Mouse (Mus musculus): ENCODE measurements around the gene Gm38431. TPM values are rescaled to one million over a fixed set of nuclear protein-coding genes. Genes with fewer than 3 reads are reported as not detected.

The Gm38431 gene
- polyA plus RNA-seq, 1 experiment from 2014 or later, result 0.61 TPM

DNA sequence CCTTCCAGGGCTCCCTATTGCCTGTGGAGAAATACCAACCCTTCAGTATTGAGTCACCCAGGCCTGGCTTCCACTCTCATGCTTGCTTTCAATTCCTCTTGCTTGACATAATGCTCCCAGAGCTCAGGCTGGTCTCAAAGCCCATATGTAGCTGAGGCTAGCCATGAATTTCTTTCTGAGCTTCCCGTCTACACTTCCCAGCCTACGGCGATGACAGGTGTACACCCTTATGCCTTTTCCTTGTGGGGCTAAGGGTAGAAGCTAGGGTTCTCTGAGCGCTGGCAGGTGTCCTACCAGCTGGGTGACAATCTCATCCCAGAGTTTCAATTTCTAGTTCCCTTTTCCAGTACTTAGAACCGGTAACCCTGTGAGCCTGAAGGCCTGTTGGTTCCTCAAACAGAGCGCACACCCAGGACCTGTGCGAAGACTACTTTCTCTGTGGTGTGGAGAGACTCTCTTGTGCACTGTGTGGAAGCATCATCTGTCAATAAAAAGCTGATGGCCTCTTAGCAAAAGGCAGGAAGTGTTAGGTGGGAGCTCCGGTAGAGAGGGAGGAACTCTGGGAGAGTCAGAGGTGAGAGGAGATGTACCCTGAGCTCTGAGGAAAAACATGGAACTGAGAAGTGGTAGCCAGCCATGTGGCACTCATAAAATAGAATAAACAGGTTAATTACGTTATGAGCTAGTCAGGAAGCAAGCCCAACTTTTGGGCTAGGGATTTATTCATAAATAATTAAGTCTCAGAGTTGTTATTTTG lies 33.9 kb upstream of the Gm38431 start:
- peaks cover 13% of the 10 kb centered on the region for H3K4me1 ChIP-seq (ENCODE audit: insufficient read depth)
- no peak overlapping the region for H3K4me2 ChIP-seq (ENCODE audit: low read depth, low read length)
- WGBS (ENCODE audit: insufficient replicate concordance), result 65% methylated on average over 9 of the region's 9 CpGs
- 0 out of 2 replicates have a peak overlapping the region, but pooled peaks have one; percentile 11 for H3K9ac ChIP-seq (replicated peaks)
- TF ChIP-seq EP300 (IDR thresholded peaks at IDR 0.05; ENCODE audit: low read depth) (no peak), CTCF (IDR thresholded peaks at IDR 0.05; ENCODE audit: low read depth) (no peak)
- H3K27me3 ChIP-seq (ENCODE audit: insufficient read depth, low read length), result no peaks in the 10 kb centered on the region
- H3K9me3 ChIP-seq (ENCODE audit: low read length), result no peaks in the 10 kb centered on the region
- peak overlapping the region; percentile 36; the same call in 1 of the 2 replicates for H3K27ac ChIP-seq (ENCODE audit: low read depth)
- no peak for DNase-seq
- H3K4me3 ChIP-seq (ENCODE audit: low read depth, low read length), result no peak overlapping the region
- peak; percentile 20; the same call in 1 of the 2 replicates for ATAC-seq
- peaks cover 37% of the 10 kb centered on the region for H3K36me3 ChIP-seq (replicated peaks; ENCODE audit: insufficient read depth, low read length)

DNA sequence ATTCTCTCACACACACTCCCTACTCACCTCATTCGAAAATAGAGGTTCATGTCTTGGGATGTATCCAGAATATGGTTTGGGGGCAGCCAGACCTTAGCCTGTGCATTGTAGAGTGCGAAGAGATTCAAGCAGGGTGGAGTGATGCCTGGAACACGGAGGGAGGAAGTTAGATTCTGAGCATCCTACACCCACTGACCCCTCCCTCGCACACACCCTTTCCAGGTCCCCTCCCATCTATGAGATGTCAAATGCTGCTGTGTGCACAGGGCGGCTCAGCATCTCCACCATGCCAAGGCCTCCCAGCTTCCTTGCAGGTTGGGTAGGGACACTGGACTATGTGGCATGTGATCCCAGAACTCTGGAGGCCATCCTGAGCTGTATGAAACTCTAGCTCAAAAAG lies 33.0 kb upstream of the Gm38431 start:
- ATAC-seq (no peak), DNase-seq (no peak)
- Histone ChIP-seq H3K27me3 (ENCODE audit: insufficient read depth, low read length) (no peaks in the 10 kb centered on the region), H3K4me1 (ENCODE audit: insufficient read depth) (peaks cover 7% of the 10 kb centered on the region), H3K27ac (ENCODE audit: low read depth) (no peak overlapping the region), H3K4me3 (ENCODE audit: low read depth, low read length) (no peak overlapping the region), H3K4me2 (ENCODE audit: low read depth, low read length) (no peak overlapping the region), H3K36me3 (replicated peaks; ENCODE audit: insufficient read depth, low read length) (peaks cover 39% of the 10 kb centered on the region), H3K9ac (replicated peaks) (no peak overlapping the region), H3K9me3 (ENCODE audit: low read length) (no peaks in the 10 kb centered on the region)
- 72% methylated on average over 5 of the region's 5 CpGs for WGBS (ENCODE audit: insufficient replicate concordance)
- TF ChIP-seq EP300 (IDR thresholded peaks at IDR 0.05; ENCODE audit: low read depth) (no peak), CTCF (IDR thresholded peaks at IDR 0.05; ENCODE audit: low read depth) (no peak)

DNA sequence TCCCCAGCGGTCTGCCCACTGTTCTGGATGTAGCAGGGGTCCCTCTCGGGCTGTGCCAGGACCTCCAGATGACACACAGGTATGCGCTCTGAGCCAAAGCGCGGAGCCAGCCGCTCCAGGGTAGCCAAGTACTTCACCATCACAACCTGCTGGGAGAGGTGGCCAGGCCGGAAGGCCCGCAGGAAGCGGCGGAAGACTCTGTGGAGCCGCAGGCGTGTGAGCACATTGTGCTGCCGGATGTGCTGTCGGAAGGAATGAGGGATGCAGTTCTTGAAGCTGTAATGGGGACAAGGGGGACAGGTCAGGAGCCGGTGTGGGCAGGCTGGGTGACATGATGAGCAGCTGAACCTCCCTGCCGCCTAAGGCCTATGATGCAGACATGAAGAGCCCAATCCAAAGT lies 29.7 kb upstream of the Gm38431 start:
- ATAC-seq (no peak), DNase-seq (no peak)
- H3K4me1 ChIP-seq (ENCODE audit: insufficient read depth), result peaks cover 5% of the 10 kb centered on the region
- no peaks in the 10 kb centered on the region for H3K9me3 ChIP-seq (ENCODE audit: low read length)
- no peaks in the 10 kb centered on the region for H3K27me3 ChIP-seq (ENCODE audit: insufficient read depth, low read length)
- WGBS (ENCODE audit: insufficient replicate concordance), result 83% methylated on average over 16 of the region's 16 CpGs
- H3K9ac ChIP-seq (replicated peaks), result no peak overlapping the region
- H3K36me3 ChIP-seq (replicated peaks; ENCODE audit: insufficient read depth, low read length), result peaks cover 29% of the 10 kb centered on the region
- no peak overlapping the region for H3K4me2 ChIP-seq (ENCODE audit: low read depth, low read length)
- no peak overlapping the region for H3K4me3 ChIP-seq (ENCODE audit: low read depth, low read length)
- no peak for TF ChIP-seq CTCF (IDR thresholded peaks at IDR 0.05; ENCODE audit: low read depth)
- TF ChIP-seq EP300 (IDR thresholded peaks at IDR 0.05; ENCODE audit: low read depth), result no peak
- no peak overlapping the region for H3K27ac ChIP-seq (ENCODE audit: low read depth)

DNA sequence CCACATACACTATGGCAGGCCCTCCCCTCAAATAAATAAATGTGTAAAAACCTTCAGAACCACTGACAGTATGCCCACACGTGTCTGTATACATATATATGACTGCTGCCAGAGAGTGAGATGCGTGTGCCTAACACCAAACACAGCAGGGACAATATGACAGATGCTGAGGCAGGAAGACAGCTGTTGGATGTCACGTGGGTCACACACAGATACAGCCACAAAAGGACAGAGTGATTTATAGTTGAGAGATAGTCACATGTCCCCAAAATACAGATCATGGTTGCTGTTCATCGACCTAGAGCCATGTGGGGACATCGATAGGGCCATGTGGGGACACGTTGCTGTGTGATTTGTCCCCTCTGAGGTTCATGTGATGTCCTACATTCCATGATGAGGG lies 25.3 kb upstream of the Gm38431 start:
- H3K9ac ChIP-seq (replicated peaks), result no peak overlapping the region
- DNase-seq (no peak), ATAC-seq (no peak)
- no peak for TF ChIP-seq EP300 (IDR thresholded peaks at IDR 0.05; ENCODE audit: low read depth)
- no peak for TF ChIP-seq CTCF (IDR thresholded peaks at IDR 0.05; ENCODE audit: low read depth)
- H3K27ac ChIP-seq (ENCODE audit: low read depth), result no peak overlapping the region
- H3K9me3 ChIP-seq (ENCODE audit: low read length), result no peaks in the 10 kb centered on the region
- H3K27me3 ChIP-seq (ENCODE audit: insufficient read depth, low read length), result no peaks in the 10 kb centered on the region
- no peaks in the 10 kb centered on the region for H3K4me1 ChIP-seq (ENCODE audit: insufficient read depth)
- H3K4me2 ChIP-seq (ENCODE audit: low read depth, low read length), result no peak overlapping the region
- H3K36me3 ChIP-seq (replicated peaks; ENCODE audit: insufficient read depth, low read length), result peaks cover 13% of the 10 kb centered on the region
- H3K4me3 ChIP-seq (ENCODE audit: low read depth, low read length), result no peak overlapping the region
- 74% methylated on average over 6 of the region's 6 CpGs for WGBS (ENCODE audit: insufficient replicate concordance)

DNA sequence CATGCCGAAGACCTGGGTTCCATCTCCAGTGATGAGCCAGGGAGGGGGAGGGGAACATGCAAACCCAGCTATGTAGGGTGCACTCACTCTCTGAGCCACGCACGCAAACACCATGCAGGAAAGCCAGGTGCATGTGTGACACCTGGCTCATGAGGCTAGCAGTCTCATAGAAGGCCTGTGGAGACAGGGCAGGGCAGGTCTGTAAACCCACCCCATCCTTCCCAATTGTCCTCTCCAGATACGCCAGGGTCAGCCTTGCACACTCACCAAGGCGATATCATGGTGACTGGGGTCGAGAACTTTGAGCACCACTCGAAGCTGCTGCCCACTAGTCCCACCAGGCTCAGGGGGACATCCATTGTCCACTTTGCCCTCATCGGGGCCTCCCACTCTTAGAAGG lies 23.3 kb upstream of the Gm38431 start:
- no peak overlapping the region for H3K9ac ChIP-seq (replicated peaks)
- no peaks in the 10 kb centered on the region for H3K9me3 ChIP-seq (ENCODE audit: low read length)
- WGBS (ENCODE audit: insufficient replicate concordance), result 86% methylated on average over 8 of the region's 8 CpGs
- ATAC-seq (no peak), DNase-seq (no peak)
- 0 out of 2 replicates have a peak, but pooled peaks cover 3% of the 10 kb centered on the region for H3K36me3 ChIP-seq (replicated peaks; ENCODE audit: insufficient read depth, low read length)
- no peak for TF ChIP-seq CTCF (IDR thresholded peaks at IDR 0.05; ENCODE audit: low read depth)
- no peak for TF ChIP-seq EP300 (IDR thresholded peaks at IDR 0.05; ENCODE audit: low read depth)
- no peak overlapping the region for H3K27ac ChIP-seq (ENCODE audit: low read depth)
- H3K4me2 ChIP-seq (ENCODE audit: low read depth, low read length), result no peak overlapping the region
- no peaks in the 10 kb centered on the region for H3K4me1 ChIP-seq (ENCODE audit: insufficient read depth)
- no peak overlapping the region for H3K4me3 ChIP-seq (ENCODE audit: low read depth, low read length)
- H3K27me3 ChIP-seq (ENCODE audit: insufficient read depth, low read length), result no peaks in the 10 kb centered on the region

DNA sequence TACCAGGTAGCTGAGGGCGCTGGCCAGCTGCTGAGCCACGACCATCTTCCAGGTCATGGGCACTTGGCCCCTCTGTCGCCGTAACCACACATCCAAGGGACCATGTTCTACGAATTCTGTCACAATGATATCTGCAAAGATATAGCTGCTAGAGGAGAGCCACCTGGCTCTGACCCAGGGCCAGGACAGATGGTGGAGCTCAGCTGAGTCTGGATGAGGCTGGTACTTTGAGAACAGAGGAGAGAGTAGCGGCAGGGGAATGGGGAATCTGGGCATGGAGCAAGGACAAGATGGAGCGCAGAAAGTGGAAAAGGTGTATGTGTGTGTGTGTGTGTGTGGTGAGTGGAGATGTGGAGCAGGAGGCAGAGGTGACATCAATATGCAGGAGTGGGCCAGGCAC lies 22.4 kb upstream of the Gm38431 start:
- no peak for TF ChIP-seq CTCF (IDR thresholded peaks at IDR 0.05; ENCODE audit: low read depth)
- no peak for TF ChIP-seq EP300 (IDR thresholded peaks at IDR 0.05; ENCODE audit: low read depth)
- Histone ChIP-seq H3K4me1 (ENCODE audit: insufficient read depth) (no peaks in the 10 kb centered on the region), H3K4me3 (ENCODE audit: low read depth, low read length) (no peak overlapping the region), H3K27ac (ENCODE audit: low read depth) (no peak overlapping the region), H3K4me2 (ENCODE audit: low read depth, low read length) (no peak overlapping the region), H3K36me3 (replicated peaks; ENCODE audit: insufficient read depth, low read length) (0 out of 2 replicates have a peak, but pooled peaks cover 4% of the 10 kb centered on the region), H3K9me3 (ENCODE audit: low read length) (no peaks in the 10 kb centered on the region), H3K27me3 (ENCODE audit: insufficient read depth, low read length) (no peaks in the 10 kb centered on the region), H3K9ac (replicated peaks) (no peak overlapping the region)
- WGBS (ENCODE audit: insufficient replicate concordance), result 92% methylated on average over 7 of the region's 7 CpGs
- ATAC-seq (no peak), DNase-seq (no peak)

Measured in liver, postnatal 0 days (tissue).